Mouse (Mus musculus) spleen, adult 2 months (tissue): ENCODE results near the gene Trex1. TPM values are rescaled to one million over a fixed set of nuclear protein-coding genes. Genes with fewer than 3 reads are reported as not detected.
A peak's percentile ranks its signal among the peaks of the same experiment; 100 is the strongest.

Source experiments
- DNase-seq, 2 experiments: peaks; one replicate each; pipeline versions ENCODE4 v3.0.0 to v3.0.0-alpha.2; 2012 to 2021; ENCODE audit warnings: low spot score in 2 of 2, low read depth in 1 of 2
- H3K27ac ChIP-seq: fragments of 200-500 bp; 2 replicates; pipeline ENCODE4 v1.5.1; 2012; ENCODE audit warnings: low read length, inconsistent platforms; ENCODE audit not compliant: insufficient read depth
- H3K27me3 ChIP-seq: fragments of 200-500 bp; 2 replicates; pipeline ENCODE4 v1.6.1; 2012; ENCODE audit warnings: mild to moderate bottlenecking, moderate library complexity, low read length, inconsistent platforms; ENCODE audit not compliant: control insufficient read depth, insufficient read depth
- H3K36me3 ChIP-seq: fragments of 200-500 bp; 2 replicates; pipeline ENCODE4 v1.6.1; 2012; ENCODE audit warnings: mild to moderate bottlenecking, low read length, inconsistent platforms; ENCODE audit not compliant: control insufficient read depth, insufficient read depth
- H3K4me1 ChIP-seq: fragments of 200-500 bp; 2 replicates; pipeline ENCODE4 v1.6.1; 2011; ENCODE audit warnings: inconsistent platforms; ENCODE audit not compliant: control insufficient read depth, insufficient read depth, insufficient read length
- H3K4me3 ChIP-seq: fragments of 200-500 bp; 2 replicates; pipeline ENCODE4 v1.5.1; 2011; ENCODE audit warnings: mild to moderate bottlenecking, inconsistent platforms; ENCODE audit not compliant: insufficient read depth, insufficient read length; ENCODE audit errors: extremely low read depth
- CTCF ChIP-seq: fragments of 200-500 bp; IDR thresholded peaks from 2 replicates; pipeline ENCODE4 v1.5.1; 2011; ENCODE audit warnings: mild to moderate bottlenecking, inconsistent platforms; ENCODE audit not compliant: insufficient read depth, insufficient read length, insufficient replicate concordance; ENCODE audit errors: extremely low read depth
- POLR2A ChIP-seq: fragments of 200-500 bp; IDR thresholded peaks from 2 replicates; pipeline ENCODE4 v1.6.1; 2011; ENCODE audit warnings: low read depth, low read length, inconsistent platforms
- WGBS: fragments of 180-500 bp; shearing (Covaris S2); methylation state at CpG from one replicate; pipeline ENCODE4 v1.1.7; 2018; 5-methylcytosine and 5-hydroxymethylcytosine counted together
- polyA plus RNA-seq: library from polyadenylated mRNA; depleted of rRNA; stranded (reverse); fragments of >200 nt; gene quantifications from 2 replicates; pipeline ENCODE4 v1.2.3, GENCODE M21; 2012

The Trex1 gene
- polyA plus RNA-seq, 1 experiment = 137 TPM

DNA sequence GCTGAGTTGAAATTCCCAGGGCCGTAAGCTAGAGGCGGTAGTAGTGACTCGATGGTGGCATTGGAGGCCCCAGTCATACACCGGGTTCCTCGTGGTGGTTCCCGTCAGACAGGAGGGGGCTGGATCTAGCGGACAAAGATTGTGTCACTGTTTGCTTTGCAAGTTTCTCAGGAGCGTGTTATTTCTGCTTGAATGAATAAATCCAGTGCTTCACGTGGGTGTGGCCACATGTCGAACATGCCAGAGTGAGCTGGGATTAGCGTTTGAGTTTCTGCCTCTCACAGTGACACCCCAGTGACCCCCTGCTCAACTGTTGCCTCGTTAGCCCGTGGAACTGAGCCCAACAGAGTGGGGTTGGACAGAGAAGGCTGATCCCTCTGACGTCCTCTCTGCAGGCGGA lies 30.9 kb upstream of the Trex1 start:
- Histone ChIP-seq H3K36me3 (peaks cover 12% of the 10 kb centered on the region), H3K27ac (no peak overlapping the region), H3K27me3 (peaks cover under 1% of the 10 kb centered on the region), H3K4me3 (no peak overlapping the region), H3K4me1 (peaks cover 1% of the 10 kb centered on the region)
- no peak for DNase-seq
- TF ChIP-seq POLR2A = no peak
- 92% methylated on average over 15 of the region's 15 CpGs for WGBS

DNA sequence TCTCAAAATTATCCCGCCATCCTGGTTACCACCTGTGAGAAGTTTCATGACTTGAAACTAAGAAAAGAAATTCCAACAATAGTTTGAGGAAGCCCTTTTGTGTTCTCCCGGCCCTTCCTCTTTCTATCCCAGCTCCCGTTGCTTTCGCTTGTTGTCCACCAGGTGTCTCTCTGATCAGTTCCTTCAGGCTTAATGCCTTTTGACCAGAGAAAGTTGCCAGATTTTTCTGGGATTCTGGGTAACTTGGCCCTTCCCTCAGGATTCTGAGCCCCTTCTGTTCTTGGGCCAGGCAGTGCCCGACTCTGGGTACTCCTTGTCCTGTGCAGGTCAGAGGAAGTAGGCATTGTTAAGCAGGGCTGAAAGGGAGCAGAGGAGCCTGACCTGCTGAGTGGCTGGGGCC lies 28.5 kb upstream of the Trex1 start:
- 47% methylated on average over 5 of the region's 5 CpGs for WGBS
- TF ChIP-seq POLR2A (no peak), CTCF (no peak)
- no peak overlapping the region for H3K27ac ChIP-seq
- no peaks in the 10 kb centered on the region for H3K27me3 ChIP-seq
- peaks cover 3% of the 10 kb centered on the region; the same call in 1 of the 2 replicates for H3K4me1 ChIP-seq
- H3K36me3 ChIP-seq = peaks cover 12% of the 10 kb centered on the region
- DNase-seq = no peak
- no peak overlapping the region for H3K4me3 ChIP-seq

DNA sequence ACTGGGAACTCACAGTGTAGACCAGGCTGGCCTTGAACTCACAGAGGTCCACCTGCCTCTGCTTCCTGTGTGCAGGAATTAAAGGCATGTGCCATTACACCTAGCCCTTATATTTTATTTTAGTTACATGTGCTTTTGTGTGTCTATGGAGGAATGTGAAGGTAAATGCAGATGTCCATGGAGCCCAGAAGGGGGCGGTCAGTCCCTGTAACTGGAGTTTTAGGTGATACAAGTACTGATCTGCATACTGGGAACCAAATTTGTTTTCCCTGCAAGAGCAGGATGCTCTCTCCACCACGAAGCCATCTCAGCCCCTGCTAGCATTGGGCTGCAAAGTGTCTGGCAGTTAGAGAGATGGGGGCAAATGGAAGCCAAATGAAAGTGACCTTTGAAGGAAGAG lies 25.4 kb upstream of the Trex1 start:
- Histone ChIP-seq H3K4me1 (peaks cover 4% of the 10 kb centered on the region; the same call in 1 of the 2 replicates), H3K4me3 (no peak overlapping the region), H3K27ac (no peak overlapping the region), H3K27me3 (no peaks in the 10 kb centered on the region), H3K36me3 (peaks cover 5% of the 10 kb centered on the region)
- 31% methylated on average over 2 of the region's 2 CpGs for WGBS
- DNase-seq = no peak
- TF ChIP-seq CTCF = peak; percentile 15; the same call in 1 of the 2 replicates
- no peak for TF ChIP-seq POLR2A

DNA sequence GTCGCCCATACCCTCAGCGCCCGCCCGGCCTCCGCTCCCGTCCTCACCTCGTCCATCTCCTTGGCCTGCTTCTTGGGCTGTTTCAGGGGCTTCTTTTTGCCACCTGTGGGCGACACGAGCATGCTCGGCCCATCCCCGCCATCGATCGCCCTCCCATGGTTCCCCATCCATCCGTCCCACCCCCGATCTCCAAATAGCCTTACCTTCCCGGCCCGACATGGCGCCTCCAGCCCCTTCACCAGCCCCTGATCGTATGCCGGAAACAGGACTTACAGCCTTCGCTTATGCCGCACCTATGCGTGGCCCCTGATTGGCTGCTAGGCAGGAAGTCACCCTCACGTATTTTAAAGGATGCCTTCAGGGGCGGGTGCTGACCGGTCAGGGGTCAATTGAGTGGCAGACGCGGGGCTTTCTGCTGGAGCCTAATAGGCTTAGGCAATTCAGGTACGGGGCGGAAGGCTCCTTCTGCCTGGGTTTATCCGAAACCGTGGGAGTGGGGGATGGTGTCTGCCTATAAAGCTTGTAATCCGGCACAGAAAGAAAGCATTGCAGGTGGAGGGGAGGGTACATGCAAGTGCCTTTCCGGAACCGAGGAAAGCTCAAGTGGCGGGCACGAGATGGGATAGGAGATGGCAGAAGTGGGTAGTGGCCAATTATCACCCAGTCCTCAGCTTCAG lies 22.7 kb upstream of the Trex1 start, which contains the start of the genes Ccdc51 and Tma7:
TSS of gene Ccdc51 (plus strand) at position 370 of the 677 bp plus-strand sequence.
TSS of gene Tma7 (minus strand) at position 464 of the 677 bp plus-strand sequence.
- peaks cover 4% of the 10 kb centered on the region; the same call in 1 of the 2 replicates for H3K36me3 ChIP-seq

DNA sequence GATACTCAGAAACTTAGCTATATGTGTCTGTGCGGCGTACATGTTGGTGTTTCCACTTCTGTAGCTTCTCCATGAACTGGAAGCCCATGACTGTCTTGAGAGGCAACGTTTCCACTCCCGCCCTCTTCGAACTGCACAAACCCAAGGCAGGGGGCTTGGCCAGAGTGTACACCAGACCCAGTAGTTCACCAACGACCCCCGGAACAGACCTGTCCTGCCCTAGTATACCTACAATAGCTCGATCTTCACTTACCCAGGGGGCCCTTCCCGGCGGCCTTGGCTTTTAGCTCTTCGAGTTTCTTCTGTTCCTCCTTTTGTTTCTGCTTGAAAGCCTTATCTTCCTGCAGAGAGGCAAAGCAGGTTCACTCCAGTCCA lies 22.2 kb upstream of the Trex1 start:
- Histone ChIP-seq H3K36me3 (peaks cover 4% of the 10 kb centered on the region; the same call in 1 of the 2 replicates), H3K27me3 (no peaks in the 10 kb centered on the region), H3K4me1 (peaks cover 4% of the 10 kb centered on the region; the same call in 1 of the 2 replicates), H3K27ac (no peak overlapping the region), H3K4me3 (peak overlapping the region; percentile 66)
- DNase-seq = no peak
- WGBS = 2% methylated on average over 11 of the region's 11 CpGs
- TF ChIP-seq POLR2A = no peak
- no peak for TF ChIP-seq CTCF

More for the DNA sequence above, 22.7 kb upstream of the Trex1 start, which contains the start of the genes Ccdc51 and Tma7:
- Histone ChIP-seq H3K4me1 (peaks cover 4% of the 10 kb centered on the region; the same call in 1 of the 2 replicates), H3K27me3 (no peaks in the 10 kb centered on the region), H3K27ac (peak within 1 kb of the TSS; percentile 63), H3K4me3 (peak within 1 kb of the TSS; percentile 66)
- DNase-seq = peak; percentile 68 to 85
- TF ChIP-seq POLR2A (peak; percentile 60), CTCF (no peak)
- under 1% methylated on average over 37 of the region's 37 CpGs for WGBS

DNA sequence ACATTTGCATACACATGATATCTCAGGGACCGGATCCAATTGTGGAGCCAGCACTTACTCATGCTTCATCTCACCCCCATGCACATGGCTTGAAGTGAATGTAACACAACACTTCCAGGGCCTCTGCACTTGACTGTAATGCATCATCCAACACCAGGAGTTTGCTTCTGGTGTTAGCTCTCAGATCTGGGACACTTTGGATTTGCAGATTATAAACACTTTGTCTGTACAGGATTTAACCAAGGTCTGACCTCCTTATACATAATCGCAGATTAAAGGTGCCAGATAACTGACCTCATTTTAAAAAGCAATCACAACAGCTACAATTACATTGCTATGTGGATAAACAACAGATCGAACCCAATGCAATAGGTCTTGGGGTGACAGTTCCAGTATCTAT lies 21.0 kb upstream of the Trex1 start:
- no peak for DNase-seq
- H3K27me3 ChIP-seq = no peaks in the 10 kb centered on the region
- H3K4me3 ChIP-seq = no peak overlapping the region
- H3K27ac ChIP-seq = no peak overlapping the region
- TF ChIP-seq POLR2A = no peak
- TF ChIP-seq CTCF = no peak
- H3K4me1 ChIP-seq = peaks cover 4% of the 10 kb centered on the region; the same call in 1 of the 2 replicates
- 92% methylated on average over 3 of the region's 3 CpGs for WGBS
- H3K36me3 ChIP-seq = peaks cover 4% of the 10 kb centered on the region; the same call in 1 of the 2 replicates
